Mouse (Mus musculus) retina, embryonic 14.5 days (tissue): ENCODE results near the gene Oxt.

Source experiments
- DNase-seq: peaks from one replicate; pipeline ENCODE4 v3.0.0-alpha.2; 2015; ENCODE audit warnings: low spot score

Oxt gene

DNA sequence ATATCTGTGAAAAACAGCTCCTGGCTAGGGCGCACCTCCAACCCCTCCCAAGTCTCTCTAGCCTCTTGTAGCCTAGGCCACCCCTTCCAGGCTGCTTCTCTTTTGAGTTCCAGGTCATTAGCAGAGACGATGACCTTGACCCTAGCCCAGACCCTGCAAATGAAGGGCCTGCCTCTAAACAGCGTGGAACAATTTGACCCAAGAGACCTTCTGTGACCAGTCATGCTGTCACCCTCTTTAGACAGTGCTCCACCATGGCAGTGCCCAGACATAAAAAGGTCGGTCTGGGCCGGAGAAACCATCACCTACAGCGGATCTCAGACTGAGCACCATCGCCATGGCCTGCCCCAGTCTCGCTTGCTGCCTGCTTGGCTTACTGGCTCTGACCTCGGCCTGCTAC, at the start of gene Oxt:
TSS of gene Oxt (plus strand) at position 301 of the 400 bp plus-strand sequence.
- no peak for DNase-seq

DNA sequence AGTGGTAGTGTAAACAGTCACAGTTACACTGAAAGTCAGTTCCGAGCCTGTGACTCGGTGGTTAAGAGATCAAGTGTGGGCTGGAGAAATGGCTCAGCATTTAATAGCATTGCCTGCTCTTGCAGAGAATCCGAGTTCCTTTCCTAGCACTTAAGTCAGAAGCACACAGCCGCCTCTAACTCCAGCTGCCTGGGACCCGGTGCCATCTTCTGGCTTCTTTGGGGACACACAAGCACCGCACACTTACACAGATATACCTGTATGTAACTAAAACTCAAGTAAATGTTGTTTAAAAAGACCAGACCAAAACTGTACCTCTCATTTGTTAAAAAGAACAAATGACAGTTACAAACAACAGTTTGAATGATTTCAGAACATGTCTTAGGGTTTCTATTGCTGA, 47.5 kb upstream of the Oxt start:
- DNase-seq: no peak

DNA sequence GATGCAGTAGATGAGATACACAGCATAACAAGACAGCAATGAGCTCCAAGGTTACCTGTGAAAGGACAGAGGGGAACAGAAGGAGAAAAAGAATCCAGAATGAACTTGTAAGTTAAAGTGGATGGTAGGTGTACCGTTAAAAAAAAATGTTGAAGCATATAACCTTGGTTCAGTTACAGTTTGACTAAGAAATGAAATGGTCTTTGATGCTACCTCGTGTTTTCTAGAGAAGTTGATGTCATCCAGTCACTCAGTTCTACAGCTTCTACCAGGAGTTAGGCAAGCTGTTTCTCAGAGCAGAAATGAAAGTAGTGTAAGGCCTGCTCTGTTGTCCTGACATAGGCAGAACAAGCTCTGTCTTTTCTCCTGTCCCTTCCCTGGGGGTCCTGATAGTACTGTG, 46.7 kb upstream of the Oxt start:
- no peak for DNase-seq

DNA sequence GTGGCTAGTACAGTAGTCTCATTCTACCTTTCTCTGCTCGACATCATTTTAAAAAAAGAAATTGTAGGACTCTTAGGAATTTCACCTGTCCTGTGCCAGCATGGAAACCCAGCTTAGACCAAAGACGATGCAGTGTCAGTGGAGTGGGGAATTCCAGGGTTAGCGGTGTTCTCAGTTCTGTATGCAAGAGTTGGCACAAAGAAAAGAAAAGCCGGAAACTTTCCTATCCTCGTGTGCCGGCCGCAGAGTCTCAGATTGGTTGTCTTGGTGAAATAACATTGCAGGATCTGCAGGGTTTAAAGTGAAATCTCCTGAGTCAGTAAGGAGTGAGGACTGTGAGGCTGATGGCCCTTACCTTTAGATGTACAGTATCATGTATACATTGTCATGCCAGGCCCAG, 46.0 kb upstream of the Oxt start:
- no peak for DNase-seq

DNA sequence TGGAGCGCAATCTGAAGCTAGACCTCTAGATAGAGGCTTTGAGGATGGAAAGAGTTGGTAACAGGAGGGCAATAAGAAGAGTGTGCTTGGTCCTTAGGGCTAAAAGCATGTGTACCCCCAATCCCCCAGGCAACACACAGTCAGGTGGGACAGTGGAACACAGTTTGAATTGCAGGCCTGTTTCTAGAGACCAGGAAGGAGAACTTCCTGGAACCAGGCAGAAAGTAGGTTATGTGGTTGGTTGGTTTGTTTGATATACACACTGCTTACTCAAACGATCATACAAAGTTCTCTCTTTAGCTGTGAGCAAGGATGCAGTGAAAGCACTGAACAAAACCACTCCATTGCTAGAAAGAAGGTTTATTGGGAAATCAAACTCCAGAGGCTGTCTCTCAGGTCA, 43.8 kb upstream of the Oxt start:
- DNase-seq: no peak

DNA sequence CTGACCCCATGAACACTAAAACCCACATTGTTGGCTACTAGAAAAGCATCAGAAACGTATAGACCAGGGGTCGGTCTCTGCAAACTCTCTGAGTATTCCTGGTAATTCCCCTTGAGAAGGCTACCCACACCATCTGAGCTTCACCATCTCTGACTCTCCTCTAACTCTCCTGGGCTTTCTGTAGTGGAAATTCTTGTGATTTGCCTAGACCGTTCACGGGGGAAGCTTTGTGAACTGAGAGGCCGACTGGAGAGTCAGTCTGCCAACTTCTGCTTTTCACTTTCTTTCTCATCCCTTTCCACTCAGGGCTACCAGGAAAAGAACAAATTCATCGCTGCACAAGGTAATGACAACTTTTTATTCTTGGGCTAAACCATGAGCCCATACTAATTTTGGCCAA, 41.0 kb upstream of the Oxt start:
- DNase-seq: no peak

DNA sequence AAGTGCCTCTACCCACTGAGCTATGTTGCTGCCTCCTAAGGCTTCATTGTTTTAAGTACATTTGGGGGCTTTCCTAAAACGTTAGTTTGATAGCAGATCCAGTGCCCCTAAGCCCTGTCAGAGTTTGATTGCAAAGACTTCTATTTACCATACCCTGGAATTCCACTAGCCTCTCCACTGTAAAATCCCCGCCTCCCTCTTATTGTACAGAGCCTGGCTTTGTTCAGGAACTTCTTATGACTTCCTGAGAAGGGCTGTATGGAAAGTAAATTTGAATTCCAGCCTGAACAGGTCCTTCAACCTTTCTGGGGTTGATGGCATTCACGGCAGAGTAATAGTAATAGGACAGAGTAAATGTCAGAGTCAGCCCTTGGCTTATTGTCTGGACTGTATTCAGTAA, 39.1 kb upstream of the Oxt start:
- no peak for DNase-seq

DNA sequence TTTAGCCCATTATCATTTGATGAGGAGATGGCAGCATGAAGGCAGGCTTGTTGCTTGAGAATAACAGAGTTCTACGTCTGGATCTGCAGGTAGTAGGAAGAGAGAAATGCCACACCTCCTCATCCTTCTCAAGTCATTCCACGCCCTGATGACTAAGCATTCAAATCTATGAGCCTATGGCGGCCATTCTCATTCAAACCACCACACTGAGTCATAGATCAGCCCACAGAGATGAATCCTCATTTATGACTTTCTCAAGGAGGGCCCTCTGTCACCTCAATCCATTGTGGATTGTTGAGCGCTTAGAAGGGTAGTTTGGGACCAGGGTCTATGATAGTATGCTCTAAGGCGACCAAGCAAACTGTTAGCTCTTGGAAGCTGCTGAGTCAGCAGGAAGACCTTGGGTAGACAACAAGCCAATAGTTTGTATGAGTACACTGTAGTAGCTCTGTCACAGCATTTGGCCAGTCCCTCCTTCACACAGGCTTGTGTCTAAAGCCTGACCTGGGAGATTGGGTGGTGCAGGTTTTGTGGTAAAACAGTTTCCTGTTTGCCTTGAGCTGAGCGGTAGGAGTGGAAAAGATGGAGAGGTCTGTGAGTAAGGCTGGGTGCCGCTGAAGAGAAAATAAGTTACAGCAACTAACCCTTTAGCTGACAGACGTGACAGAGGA, 37.0 kb upstream of the Oxt start:
- DNase-seq: no peak

DNA sequence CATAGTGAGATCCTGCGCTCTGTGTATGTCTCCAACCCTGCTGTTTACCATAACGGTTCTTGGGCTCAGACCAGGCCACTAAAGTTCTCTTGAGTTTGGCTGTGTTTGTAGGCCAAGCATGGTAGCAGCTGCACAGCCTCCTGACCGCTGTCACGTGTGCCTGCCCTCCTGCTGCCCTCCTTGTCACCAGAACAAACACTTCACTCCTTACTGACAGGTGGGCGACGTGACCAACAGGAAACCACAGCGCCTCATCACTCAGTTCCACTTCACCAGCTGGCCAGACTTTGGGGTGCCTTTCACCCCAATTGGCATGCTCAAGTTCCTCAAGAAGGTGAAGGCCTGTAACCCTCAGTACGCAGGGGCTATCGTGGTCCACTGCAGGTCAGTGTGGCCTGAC, 35.7 kb upstream of the Oxt start:
- no peak for DNase-seq

DNA sequence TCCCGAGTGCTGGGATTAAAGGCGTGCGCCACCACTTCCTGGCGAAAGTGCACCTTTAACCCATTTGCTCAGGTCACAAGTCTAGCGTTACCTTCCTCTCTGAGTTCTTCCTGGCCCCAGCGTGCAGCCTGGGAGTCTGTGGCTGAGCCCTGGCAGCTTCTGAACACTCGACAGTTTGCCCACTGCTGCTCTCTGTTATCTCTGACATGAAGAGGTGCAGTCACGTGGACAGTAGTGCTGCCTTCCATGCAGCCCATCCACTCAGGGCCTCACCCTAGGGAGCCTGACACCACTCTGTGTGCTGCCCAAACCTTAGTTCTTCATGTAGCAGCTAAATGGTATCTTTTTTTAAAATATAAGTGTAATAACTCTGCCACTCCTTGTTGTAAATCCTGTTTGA, 29.0 kb upstream of the Oxt start:
- no peak for DNase-seq

DNA sequence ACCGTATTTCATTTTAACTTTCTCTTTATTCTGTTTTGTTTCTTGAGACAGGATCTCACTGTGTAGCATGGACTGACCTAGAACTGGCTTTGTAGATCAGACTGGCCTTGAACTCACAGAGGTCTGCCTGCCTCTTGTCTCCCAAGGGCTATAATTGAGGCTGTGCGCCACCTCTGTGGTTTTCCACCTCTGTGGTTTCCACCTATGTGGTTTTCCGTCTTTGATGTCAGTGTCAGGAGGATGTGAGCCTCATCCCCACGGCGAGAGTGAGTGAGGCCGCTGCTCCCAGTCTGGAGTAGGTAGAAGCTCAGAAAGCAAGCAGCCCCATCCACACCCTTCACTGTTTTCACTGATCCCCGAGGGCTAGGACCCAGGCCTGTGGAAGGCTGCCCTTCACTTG, 21.1 kb upstream of the Oxt start:
- no peak for DNase-seq

DNA sequence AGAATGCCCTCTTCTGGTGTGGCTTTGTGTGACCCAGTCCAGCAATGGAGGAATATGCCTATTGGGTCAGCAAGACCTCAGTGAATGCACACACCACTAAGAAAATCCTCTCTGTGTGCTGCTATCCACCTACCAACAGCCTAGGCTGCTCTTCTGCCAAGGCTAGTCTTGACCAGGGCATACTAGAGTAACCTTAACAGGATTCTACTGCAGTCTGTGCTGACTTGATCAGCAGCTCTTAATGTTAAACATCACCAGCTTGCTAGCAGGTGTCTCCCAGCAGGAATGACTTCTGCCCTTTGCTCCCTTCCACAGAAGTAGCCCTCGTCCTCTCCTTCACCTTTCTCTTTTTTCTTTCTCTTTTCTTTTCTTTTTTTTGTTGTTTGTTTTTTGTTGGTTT, 19.7 kb upstream of the Oxt start:
- DNase-seq: no peak

DNA sequence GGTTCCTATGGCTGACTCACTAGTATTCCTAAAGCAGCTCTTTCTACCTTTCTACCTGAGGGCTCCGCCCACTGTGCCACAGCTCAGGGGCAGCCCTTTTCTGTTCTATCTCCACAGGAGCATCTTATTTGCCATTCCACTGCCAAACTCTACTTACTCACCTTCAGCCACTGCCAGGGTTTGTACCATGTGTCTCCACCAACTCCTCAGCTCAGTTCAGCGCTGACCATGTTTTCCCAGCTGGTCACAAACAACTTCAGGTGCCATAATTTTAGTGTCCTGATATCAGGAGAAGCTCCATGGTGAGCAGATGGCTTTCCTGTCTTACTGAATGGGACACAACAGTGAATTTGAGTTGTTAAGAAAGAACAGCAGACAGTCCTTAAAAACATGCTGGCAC, 18.5 kb upstream of the Oxt start:
- no peak for DNase-seq

DNA sequence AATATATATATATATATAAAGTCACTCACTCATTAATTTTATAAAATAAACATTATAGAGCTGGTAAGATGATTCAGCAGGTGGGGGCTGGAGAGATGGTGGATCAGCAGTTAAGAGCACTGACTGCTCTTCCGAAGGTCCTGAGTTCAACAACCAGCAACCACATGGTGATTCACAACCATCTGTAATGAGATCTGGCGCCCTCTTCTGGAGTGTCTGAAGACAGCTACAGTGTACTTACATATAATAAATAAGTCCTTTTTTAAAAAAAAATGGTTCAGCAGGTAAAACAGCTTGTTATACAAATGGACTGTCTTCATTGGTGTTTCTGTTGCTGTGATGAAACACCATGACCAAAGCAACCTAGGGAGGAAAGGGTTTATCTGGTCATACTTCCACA, 18.0 kb upstream of the Oxt start:
- DNase-seq: no peak

DNA sequence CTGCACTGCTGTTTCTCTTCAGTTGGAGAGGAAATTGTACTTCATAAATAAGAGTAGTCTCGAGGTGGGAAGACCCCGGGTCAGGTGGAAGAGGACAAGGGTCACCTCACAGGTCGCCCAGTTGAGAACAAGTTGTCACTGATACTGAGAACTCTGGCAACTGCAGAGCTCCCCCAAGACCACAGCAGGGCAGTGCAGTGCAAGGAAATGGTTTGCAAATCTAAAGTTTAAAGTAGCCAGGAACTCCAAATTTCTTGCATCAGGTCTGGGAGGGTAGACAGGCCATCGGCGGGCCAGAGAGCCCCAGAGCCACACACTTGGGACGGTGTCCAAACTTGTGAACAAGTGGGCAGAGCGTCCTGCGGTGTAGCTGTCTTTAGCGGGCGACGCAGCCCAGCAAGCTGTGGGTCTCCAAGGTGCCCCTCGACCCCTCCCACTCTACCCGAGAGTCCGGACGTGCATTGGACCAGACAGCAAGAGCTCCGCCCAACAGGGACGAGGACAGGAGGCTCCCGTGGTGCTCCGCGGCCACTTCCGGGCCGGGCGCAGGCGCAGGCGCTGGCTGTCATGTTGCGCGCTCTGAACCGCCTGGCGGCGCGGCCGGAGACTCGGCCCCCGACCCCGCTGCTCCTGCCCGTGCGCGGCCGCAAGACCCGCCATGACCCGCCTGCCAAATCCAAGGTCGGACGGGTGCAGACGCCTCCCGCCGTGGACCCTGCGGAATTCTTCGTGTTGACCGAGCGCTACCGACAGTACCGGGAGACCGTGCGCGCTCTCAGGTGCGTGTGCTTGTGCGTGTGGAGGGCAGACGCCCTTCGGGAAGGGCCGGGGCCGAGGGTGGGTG, 12.5 kb upstream of the Oxt start, which contains the start of gene Mrps26:
TSS of gene Mrps26 (plus strand) at position 531 of the 844 bp plus-strand sequence.
- peak; percentile 94 for DNase-seq

DNA sequence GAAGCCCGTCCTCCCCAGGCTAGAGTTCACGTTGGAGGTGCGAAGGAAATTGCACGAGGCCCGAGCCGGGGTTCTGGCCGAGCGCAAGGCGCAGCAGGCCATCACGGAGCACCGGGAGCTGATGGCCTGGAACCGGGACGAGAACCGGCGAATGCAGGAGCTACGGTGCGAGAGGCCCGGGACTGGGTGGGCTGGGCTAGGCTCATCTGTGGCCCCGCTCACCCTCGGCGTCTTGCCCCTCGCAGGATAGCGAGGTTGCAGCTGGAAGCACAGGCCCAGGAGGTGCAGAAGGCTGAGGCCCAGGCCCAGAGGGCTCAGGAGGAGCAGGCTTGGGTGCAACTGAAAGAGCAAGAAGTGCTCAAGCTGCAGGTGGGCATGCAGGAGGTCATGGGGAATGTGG, 11.9 kb upstream of the Oxt start:
- peak; percentile 22 for DNase-seq

DNA sequence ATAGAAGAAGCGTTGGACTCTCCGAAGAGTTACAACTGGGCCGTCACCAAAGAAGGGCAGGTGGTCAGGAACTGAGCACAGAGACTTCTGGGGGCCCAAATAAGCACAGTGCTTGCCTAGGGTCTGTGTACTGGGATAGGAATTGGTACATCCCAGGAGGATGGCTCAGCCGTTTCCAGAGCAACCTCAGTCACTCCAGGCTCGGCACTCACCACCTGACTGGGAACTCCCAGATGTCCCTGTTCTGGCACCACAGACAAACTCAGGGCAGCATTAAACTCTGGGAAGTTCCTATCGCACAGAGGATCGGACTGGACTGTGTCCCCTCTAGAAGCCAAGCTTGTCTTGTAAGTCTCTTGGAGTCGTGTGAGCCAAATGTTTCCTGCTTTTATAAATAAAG, 11.0 kb upstream of the Oxt start:
- DNase-seq: no peak

DNA sequence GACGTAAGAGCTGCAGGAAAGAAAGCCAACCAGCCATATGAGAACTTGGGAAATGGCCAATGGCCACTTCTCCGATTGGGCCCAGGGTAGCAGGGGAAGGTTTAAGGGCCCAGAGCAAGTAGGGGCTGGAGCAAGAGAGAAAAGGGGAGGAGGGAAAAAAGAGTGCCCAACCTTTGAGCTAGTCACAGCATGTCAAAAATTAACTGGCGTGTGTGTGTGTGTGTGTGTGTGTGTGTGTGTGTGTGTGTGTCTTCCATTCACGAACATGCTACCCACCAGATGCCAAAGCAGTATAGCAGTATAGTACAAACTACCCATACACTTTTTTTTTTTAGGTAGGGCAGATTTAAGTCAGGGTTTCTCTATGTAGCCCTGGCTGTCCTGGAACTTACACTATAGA, 7.1 kb upstream of the Oxt start:
- no peak for DNase-seq

DNA sequence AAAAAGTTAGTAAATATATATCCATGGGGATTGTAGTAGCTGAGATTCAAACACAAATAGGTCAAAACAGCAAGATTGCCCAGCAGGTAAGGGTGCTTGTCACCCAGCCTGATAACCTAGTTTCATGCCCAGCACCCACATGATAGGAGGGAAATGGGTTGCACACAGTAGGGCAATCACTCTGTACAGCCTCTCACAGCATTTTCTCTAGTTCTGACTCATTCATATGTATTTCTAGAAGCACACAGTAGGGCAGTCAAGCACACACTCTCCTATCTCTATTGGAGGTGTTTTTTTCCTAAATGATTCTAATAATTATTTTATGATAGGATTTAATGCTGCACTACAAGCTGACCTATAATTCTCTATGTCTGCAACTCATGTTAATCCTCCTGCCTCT, 6.0 kb upstream of the Oxt start:
- no peak for DNase-seq

DNA sequence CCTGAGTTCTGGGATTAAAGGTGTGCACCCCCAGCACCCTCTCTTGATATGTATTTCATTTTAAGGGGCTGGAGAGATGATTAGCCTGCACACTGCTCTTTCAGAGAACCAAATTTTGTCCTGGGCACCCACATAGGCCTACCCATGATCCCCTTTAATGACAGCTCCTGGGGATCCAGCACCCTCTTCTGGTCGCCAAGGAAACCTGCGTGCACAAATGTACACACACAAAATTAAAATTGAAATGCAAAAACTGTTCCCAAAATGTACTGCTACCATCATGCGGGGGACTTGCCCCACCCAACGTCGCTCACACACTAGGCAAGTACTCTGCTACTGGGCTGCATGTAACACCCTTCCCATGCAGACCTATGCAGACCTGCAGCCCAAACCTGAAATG, 1.0 kb upstream of the Oxt start:
- no peak for DNase-seq

DNA sequence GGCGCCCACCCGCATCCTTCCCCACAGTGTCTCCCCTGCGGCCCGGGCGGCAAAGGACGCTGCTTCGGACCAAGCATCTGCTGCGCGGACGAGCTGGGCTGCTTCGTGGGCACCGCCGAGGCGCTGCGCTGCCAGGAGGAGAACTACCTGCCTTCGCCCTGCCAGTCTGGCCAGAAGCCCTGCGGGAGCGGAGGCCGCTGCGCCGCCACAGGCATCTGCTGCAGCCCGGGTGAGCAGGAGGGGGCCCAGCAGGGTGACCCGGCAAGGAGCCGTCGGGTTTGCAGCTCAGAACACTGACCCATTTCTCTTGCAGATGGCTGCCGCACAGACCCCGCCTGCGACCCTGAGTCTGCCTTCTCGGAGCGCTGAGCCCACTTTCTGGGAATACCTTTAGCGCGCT, 591 bp downstream of the Oxt start:
- DNase-seq: peak; percentile 44

DNA sequence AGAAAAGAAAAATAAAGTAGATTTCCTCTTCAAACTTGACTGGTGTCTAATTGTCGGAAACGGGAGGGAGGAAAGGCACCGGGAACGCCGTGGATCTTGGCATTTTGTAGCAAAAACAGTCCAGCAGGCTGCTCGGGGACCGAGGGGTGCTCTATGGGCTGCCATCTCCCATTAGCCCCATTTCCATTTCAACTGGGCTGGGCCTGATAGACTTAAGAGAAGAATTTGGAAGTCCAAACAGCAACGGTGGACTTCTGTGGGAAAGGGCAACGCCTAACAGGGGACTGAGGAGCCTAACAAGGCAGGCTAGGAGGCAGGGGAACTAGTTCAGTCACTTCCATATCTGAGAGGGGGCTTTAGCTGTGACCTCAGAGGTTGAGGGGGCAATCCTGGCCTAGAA, 1.0 kb downstream of the Oxt start:
- no peak for DNase-seq

DNA sequence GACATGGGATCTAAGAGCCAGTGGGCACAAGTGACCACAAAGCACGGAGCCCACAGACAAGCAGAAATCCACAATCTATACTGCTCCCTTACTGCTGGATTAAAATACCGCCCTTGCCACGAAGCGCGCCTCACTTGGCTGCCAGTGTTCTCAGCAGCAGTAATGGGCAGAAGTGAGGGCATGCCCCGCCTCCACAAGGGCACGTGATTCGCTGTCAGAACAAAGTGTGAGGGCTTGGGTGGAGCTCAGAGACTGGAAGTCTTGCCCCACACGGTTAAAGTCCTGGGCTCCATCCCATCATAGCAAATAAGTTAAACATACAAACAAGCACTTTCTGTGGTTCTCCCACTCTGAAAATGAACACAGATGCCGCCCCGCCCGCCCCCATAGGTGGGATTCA, 1.7 kb downstream of the Oxt start:
- peak; percentile 45 for DNase-seq

DNA sequence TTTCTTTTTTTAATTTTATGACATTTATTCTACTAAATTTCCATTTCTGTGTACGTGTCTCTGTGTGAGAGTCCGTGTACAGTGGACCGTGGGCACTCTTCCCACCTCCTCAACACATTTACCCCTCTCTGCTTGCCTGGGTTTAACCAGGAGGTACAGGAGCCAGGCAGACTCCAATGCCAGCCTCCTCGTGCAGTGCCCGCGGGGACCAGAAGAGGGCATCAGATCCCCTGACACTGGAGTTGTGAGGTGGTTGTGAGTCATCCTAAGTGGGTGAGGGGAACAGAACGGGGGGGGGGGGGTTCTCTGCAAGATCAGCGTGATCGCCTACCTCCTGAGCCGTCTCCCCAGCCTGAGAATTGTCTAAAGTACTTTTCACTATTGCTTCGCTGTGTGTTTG, 2.2 kb downstream of the Oxt start:
- DNase-seq: peak; percentile 63
